Mouse (Mus musculus) liver, adult 2 months (tissue): Measurements from ENCODE around the gene Mxd1.

Experiments used
- CTCF ChIP-seq: fragments of 200-500 bp; IDR thresholded peaks from 2 replicates; pipeline ENCODE4 v1.5.1; 2011; ENCODE audit warnings: low read depth, low read length, control low read depth
- POLR2A ChIP-seq: fragments of 200-500 bp; IDR thresholded peaks from 2 replicates; pipeline ENCODE4 v1.6.1; 2011; ENCODE audit warnings: low read length, control low read depth; ENCODE audit not compliant: insufficient read depth; ENCODE audit errors: extremely low read depth

GRCm38 (mm10) chr6:86689671-86690070 is 20.7 kb upstream of the Mxd1 start:
- TF ChIP-seq CTCF (no peak), POLR2A (no peak)
